Mouse (Mus musculus) ES-E14 (cell line): ENCODE measurements around the gene Gabrd. TPM values are rescaled to one million over a fixed set of nuclear protein-coding genes. Genes with fewer than 3 reads are reported as not detected.

Source experiments
- DNase-seq: peaks from one replicate; pipeline ENCODE4 v3.0.0-alpha.2; 2013; ENCODE audit warnings: low read depth, low spot score
- H3K27ac ChIP-seq: 2 replicates; pipeline ENCODE4 v1.5.1; 2012; ENCODE audit warnings: low read depth, mild to moderate bottlenecking, low read length, moderate library complexity, mixed read lengths; ENCODE audit not compliant: poor library complexity, insufficient read depth, severe bottlenecking
- H3K36me3 ChIP-seq: 2 replicates; pipeline ENCODE4 v1.6.1; 2012; ENCODE audit warnings: mild to moderate bottlenecking, low read length, moderate library complexity, mixed read lengths; ENCODE audit not compliant: control insufficient read depth, poor library complexity, insufficient read depth, severe bottlenecking
- H3K4me1 ChIP-seq, 2 experiments: fragments of 150-350 bp in 1 of 2; sonication (generic) in 1 of 2; 2 replicates each; pipeline ENCODE4 v1.6.1; 2012; ENCODE audit warnings: low read length in 2 of 2, mild to moderate bottlenecking in 1 of 2, mixed read lengths in 1 of 2; ENCODE audit not compliant: control insufficient read depth in 2 of 2, insufficient read depth in 2 of 2, poor library complexity in 1 of 2
- H3K4me3 ChIP-seq, 2 experiments: fragments of 150-350 bp in 1 of 2; sonication (generic) in 1 of 2; 2 replicates each; pipeline ENCODE4 v1.5.1; 2012; ENCODE audit warnings: low read length in 2 of 2, low read depth in 1 of 2, mild to moderate bottlenecking in 1 of 2, mixed read lengths in 1 of 2; ENCODE audit not compliant: insufficient read depth in 1 of 2, poor library complexity in 1 of 2, severe bottlenecking in 1 of 2
- H3K9ac ChIP-seq: 2 replicates; pipeline ENCODE4 v1.6.1; 2012; ENCODE audit warnings: low read depth, mild to moderate bottlenecking, low read length, mixed read lengths; ENCODE audit not compliant: poor library complexity, insufficient read depth, severe bottlenecking
- H3K9me3 ChIP-seq: fragments of 150-350 bp; sonication (generic); 2 replicates; pipeline ENCODE4 v1.6.1; 2012; ENCODE audit warnings: low read depth, mild to moderate bottlenecking, low read length; ENCODE audit not compliant: control insufficient read depth, insufficient read depth
- CHD2 ChIP-seq: IDR thresholded peaks from 2 replicates; pipeline ENCODE4 v1.6.1; 2014; ENCODE audit warnings: mild to moderate bottlenecking, low read depth, low read length, inconsistent platforms
- HCFC1 ChIP-seq: IDR thresholded peaks from 2 replicates; pipeline ENCODE4 v1.6.1; 2012; ENCODE audit warnings: low read length, inconsistent platforms, borderline replicate concordance; ENCODE audit not compliant: insufficient read depth
- MAFK ChIP-seq: IDR thresholded peaks from 2 replicates; pipeline ENCODE4 v1.6.1; 2014; ENCODE audit warnings: mild to moderate bottlenecking, low read depth, low read length, inconsistent platforms; ENCODE audit not compliant: insufficient read depth
- ZC3H11A ChIP-seq: IDR thresholded peaks from 2 replicates; pipeline ENCODE4 v1.6.1; 2012; ENCODE audit warnings: low read depth, mild to moderate bottlenecking, inconsistent platforms, low read length, borderline replicate concordance
- ZNF384 ChIP-seq: IDR thresholded peaks from 2 replicates; pipeline ENCODE4 v1.6.1; 2012; ENCODE audit warnings: low read depth, low read length, inconsistent platforms
- in situ Hi-C, 2 experiments: fragments of 600-800 bp; cut with MboI; formaldehyde crosslinking; loops; one replicate each; pipeline ENCODE4 v1.15.1; 2025; ENCODE audit warnings: low sequenced_read_pairs in 2 of 2, inconsistent platforms in 1 of 2; ENCODE audit not compliant: unreplicated experiment in 2 of 2
- total RNA-seq: library from RNA; depleted of rRNA; stranded (reverse); fragments of 300-350 nt; gene quantifications from 2 replicates; pipeline ENCODE4 v1.2.3, GENCODE M21; 2012

Gabrd gene
- total RNA-seq, 1 experiment = not detected

- H3K4me1 ChIP-seq = peaks cover 0 to 4% of the 10 kb centered on the region in 2 experiments; a peak in 2 of 4 replicates
Observed at GRCm38 (mm10) chr4:155381974-155382373, 15.9 kb downstream of the Gabrd start.

DNA sequence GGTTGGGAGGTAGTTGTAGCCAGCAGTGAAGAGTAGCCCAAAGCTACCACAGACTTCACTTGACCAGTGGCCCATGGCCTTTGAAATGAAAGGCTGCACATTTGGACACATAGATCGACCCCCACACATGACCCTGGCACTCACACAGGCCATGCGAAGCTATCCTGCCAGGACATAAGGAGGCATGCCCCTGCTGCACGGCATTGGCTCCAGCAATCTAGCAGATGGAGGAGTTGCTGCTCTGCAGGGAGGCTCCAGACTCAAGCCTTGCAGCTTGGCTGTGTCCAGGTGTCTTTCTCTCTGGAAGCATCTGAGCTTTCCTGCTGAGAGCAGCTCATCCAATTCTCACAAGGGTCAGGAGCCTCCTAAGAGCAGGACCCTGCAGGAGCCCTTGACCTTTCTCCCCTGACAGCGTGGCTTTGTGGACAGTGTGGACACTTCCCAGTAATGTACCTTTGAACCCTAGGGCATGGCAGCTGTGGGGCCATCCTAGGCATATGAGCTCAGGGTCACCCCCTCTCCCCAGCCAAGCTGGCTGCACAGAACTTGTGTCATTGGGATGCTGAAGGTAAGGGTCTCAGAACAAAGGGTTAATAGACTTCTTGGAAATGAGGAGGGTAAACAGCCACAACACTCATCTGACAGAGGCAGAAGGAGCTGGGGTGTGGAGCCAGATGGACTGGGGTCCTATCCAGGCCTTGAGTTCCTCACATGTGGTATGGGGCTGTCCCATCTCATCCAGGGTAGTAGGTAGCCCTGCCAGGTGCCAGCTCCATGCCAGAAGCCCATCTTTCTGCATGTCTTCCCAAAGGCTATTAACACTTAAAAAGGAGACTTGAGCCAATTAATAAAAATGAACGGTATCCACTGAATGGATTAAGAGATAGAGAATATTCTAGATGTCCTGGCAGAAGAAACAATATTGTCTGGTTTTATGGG lies 25.8 kb downstream of the Gabrd start:
- Histone ChIP-seq H3K27ac (no peak overlapping the region), H3K4me1 (no peaks in the 10 kb centered on the region; a peak in 1 of 4 replicates), H3K9ac (no peak overlapping the region), H3K4me3 (no peak overlapping the region), H3K9me3 (no peaks in the 10 kb centered on the region), H3K36me3 (no peaks in the 10 kb centered on the region)
- TF ChIP-seq ZNF384 (no peak), CHD2 (no peak), HCFC1 (no peak), ZC3H11A (no peak), MAFK (no peak)
- in situ Hi-C loops = no loop called here
- no peak for DNase-seq

More at GRCm38 (mm10) chr4:155381974-155382373, 15.9 kb downstream of the Gabrd start:
- in situ Hi-C loops = no loop called here
- Histone ChIP-seq H3K9ac (no peak overlapping the region), H3K27ac (no peak overlapping the region), H3K9me3 (no peaks in the 10 kb centered on the region), H3K36me3 (no peaks in the 10 kb centered on the region), H3K4me3 (no peak overlapping the region)
- TF ChIP-seq ZNF384 = no peak
- TF ChIP-seq ZC3H11A = no peak
- no peak for DNase-seq

DNA sequence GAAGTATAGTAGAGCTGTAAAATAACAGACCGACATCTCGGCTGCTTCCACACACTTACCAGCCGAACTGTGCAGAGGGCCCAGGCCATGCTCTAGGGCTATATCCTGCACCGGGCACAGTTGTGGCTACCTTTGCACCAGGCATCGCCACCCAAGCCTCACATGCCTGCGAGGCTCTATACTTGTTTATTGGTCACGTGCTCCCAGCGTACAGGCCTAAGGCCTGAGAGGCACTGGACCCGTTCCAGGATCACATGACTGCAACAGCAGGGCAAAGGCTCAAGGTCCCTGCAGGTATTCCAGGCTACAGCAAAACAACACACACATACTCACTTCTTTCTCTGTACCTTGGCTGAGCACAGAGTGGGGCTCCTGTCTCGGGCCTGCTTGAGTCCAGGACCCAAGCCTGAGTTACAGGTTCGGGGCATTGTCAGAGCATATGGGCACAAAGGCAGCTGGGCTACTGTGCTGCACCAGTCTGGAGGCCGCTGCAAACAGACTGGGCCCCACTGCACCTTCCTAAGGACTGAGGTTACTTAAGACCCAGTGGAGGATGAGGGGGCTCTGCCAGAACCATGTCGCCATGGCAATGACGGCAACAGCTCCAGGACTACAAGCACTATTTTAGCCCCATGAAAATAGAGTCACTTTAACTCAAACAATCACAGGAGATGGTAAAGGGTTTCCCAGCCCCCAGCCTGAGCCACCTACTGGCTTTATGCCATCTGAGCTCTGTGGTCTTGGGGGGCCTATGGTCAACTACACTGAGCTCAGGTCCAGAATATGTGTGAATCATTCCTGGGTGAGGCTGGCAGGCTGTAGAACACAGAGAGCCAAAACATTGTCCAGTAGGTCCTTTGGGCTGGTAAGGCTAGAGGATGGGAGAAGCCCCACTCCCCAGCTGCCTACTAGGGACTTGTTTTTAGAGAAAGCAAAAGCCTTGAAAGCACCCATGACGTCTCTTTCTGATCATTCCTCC lies 26.9 kb downstream of the Gabrd start:
- H3K36me3 ChIP-seq = no peaks in the 10 kb centered on the region
- peaks cover 0 to 3% of the 10 kb centered on the region in 2 experiments; a peak in 1 of 4 replicates for H3K4me1 ChIP-seq
- in situ Hi-C loops = no loop called here
- no peak overlapping the region for H3K4me3 ChIP-seq
- TF ChIP-seq CHD2 (no peak), HCFC1 (no peak), ZC3H11A (no peak), ZNF384 (no peak), MAFK (no peak)
- H3K9me3 ChIP-seq = no peaks in the 10 kb centered on the region
- DNase-seq = no peak
- H3K9ac ChIP-seq = no peak overlapping the region
- H3K27ac ChIP-seq = no peak overlapping the region

DNA sequence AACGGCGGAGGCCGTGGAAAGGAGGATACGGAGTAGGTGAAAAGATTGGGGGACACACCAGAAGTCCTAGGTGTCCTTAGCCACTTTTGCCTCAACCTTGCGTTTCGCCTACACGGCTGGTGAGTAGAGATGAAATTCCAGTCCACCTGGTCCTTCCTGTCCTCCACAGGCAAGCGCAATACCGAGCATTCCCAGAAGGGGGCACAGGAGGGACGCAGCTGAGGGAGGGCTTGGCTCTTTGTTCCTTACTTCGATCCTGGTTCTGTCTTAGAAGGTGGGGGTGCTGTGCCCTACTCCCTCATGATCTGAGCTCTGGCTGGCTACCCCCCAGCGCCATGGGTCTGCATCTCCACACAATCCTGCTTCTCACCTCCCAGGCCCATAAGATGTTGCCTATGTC lies 29.2 kb downstream of the Gabrd start:
- TF ChIP-seq CHD2 (no peak), MAFK (no peak)
- no peak overlapping the region for H3K27ac ChIP-seq

More for the DNA sequence above, 29.2 kb downstream of the Gabrd start:
- no peaks in the 10 kb centered on the region for H3K9me3 ChIP-seq
- in situ Hi-C loops = no loop called here
- H3K9ac ChIP-seq = 0 out of 2 replicates have a peak overlapping the region, but pooled peaks have one; percentile 39
- H3K4me3 ChIP-seq = peak overlapping the region in 1 of 2 experiments; percentile 41; a peak in 1 of 4 replicates
- DNase-seq = peak; percentile 73
- peaks cover 0 to 3% of the 10 kb centered on the region in 2 experiments; a peak in 1 of 4 replicates for H3K4me1 ChIP-seq
- H3K36me3 ChIP-seq = no peaks in the 10 kb centered on the region; the same call in 1 of the 2 replicates
